Mouse (Mus musculus): Measurements from ENCODE around the gene Cenpb. TPM values are rescaled to one million over a fixed set of nuclear protein-coding genes. Genes with fewer than 3 reads are reported as not detected.

Cenpb gene
- polyA plus RNA-seq, 1 experiment, result not detected

DNA sequence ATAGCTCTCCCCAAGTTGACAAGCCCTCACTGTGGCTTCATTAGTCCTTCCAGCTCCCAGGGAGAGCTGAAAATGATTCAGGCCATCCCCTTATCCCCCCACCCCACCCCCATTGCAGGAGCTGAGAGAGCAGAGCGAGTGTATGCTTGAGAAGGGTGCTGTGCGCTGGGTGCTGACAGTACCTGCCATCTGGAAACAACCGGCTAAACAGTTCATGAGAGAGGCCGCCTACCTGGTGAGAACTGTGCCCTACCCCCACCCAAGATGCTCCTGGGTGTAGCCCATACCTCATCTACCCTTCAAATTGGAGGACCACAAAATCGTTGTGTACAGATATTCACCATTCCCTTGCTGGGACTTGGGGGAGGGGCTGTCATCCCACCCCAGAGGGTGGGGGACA, 40.6 kb downstream of the Cenpb start:
- Histone ChIP-seq H3K27ac (ENCODE audit: insufficient read depth, low read depth, low read length) (no peak overlapping the region), H3K4me1 (ENCODE audit: control insufficient read depth, insufficient read depth, low read length) (peaks cover 7% of the 10 kb centered on the region; the same call in 1 of the 2 replicates), H3K4me3 (ENCODE audit: insufficient read depth, low read depth, low read length) (no peak overlapping the region)
- TF ChIP-seq POLR2A (IDR thresholded peaks at IDR 0.05; ENCODE audit: insufficient read depth, low read depth, low read length) (no peak), CTCF (IDR thresholded peaks at IDR 0.05; ENCODE audit: insufficient read depth, low read depth, low read length) (no peak)
- WGBS, result 90% methylated on average over 5 of the region's 5 CpGs

DNA sequence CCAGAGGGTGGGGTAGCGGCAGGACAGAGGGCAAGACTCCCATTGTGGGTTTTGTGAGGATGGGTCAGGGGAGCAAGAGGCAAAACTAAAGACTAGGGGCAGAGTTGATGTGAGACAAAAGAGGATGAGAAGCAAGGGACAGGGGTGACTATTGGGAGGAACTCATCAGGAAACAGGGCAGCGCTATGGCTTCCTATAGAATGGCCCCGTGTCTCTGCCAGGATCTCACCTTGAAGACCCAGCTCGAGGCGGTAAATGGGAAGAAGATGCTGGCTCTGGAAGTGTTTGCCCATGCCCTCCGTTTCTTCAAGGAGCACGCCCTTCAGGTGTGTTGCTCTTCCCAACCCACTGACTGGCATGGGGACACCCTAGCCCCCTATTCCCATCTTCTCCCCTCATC, 41.1 kb downstream of the Cenpb start:
- peaks cover 7% of the 10 kb centered on the region; the same call in 1 of the 2 replicates for H3K4me1 ChIP-seq (ENCODE audit: control insufficient read depth, insufficient read depth, low read length)
- TF ChIP-seq CTCF (IDR thresholded peaks at IDR 0.05; ENCODE audit: insufficient read depth, low read depth, low read length), result no peak

DNA sequence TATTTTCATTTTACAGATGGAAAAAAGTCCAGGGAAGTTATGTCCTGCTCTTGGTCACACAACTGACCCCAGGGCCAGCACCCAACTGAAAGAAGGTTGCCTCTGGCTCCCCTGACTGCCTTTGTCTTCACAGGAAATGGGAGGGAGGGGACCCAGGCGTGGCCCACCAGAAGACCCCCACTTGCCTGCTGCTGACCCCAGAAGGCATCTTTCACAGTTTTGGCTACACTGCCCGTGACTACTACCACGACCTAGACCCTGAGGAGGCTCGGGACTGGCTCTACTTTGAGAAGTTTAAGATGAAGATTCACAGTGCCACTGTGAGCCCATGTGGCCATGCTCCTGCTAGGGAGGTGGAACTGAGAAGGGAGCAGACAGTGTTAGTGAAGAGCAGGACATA, 41.6 kb downstream of the Cenpb start:
- Histone ChIP-seq H3K4me1 (ENCODE audit: control insufficient read depth, insufficient read depth, low read length) (peaks cover 7% of the 10 kb centered on the region; the same call in 1 of the 2 replicates), H3K4me3 (ENCODE audit: insufficient read depth, low read depth, low read length) (no peak overlapping the region), H3K27ac (ENCODE audit: insufficient read depth, low read depth, low read length) (no peak overlapping the region)
- no peak for TF ChIP-seq POLR2A (IDR thresholded peaks at IDR 0.05; ENCODE audit: insufficient read depth, low read depth, low read length)
- no peak for TF ChIP-seq CTCF (IDR thresholded peaks at IDR 0.05; ENCODE audit: insufficient read depth, low read depth, low read length)
- WGBS, result 90% methylated on average over 4 of the region's 4 CpGs

More for the DNA sequence above, 41.1 kb downstream of the Cenpb start:
- H3K27ac ChIP-seq (ENCODE audit: insufficient read depth, low read depth, low read length), result no peak overlapping the region
- WGBS, result 96% methylated on average over 7 of the region's 7 CpGs
- H3K4me3 ChIP-seq (ENCODE audit: insufficient read depth, low read depth, low read length), result no peak overlapping the region

DNA sequence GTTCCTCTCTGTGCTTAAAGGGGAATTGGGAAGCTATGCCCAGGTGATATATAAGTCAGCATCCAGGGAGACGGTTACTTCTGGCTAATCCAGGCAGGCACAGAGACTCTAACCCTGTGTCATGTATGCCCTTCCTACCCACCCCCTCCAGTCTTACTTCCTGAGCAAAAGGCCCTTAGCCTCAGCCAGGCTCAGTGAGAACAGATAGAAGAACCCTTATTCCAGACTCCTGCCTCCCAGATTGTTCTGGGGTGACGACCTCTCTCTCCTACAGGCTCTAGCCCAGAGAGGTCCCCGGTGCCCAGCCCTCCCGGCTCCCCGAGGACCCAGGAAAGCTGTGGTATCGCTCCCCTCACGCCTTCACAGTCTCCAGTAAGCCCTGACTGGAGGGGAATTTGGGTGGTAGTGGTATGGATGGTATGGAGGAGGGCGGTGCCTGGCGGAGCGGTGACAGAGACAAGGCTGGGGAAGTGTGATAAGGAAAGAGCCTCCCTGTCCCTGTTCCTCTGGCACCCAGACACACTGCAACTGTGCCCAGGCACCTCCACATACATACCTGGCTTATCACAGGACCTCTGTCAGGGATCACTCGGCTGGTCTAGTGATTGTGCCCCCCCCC, 44.2 kb downstream of the Cenpb start:
- no peak overlapping the region for H3K4me3 ChIP-seq (ENCODE audit: insufficient read depth, low read depth, low read length)
- 83% methylated on average over 11 of the region's 11 CpGs for WGBS
- H3K27ac ChIP-seq (ENCODE audit: insufficient read depth, low read depth, low read length), result no peak overlapping the region
- H3K4me1 ChIP-seq (ENCODE audit: control insufficient read depth, insufficient read depth, low read length), result no peaks in the 10 kb centered on the region
- TF ChIP-seq CTCF (IDR thresholded peaks at IDR 0.05; ENCODE audit: insufficient read depth, low read depth, low read length) (no peak), POLR2A (IDR thresholded peaks at IDR 0.05; ENCODE audit: insufficient read depth, low read depth, low read length) (no peak)

DNA sequence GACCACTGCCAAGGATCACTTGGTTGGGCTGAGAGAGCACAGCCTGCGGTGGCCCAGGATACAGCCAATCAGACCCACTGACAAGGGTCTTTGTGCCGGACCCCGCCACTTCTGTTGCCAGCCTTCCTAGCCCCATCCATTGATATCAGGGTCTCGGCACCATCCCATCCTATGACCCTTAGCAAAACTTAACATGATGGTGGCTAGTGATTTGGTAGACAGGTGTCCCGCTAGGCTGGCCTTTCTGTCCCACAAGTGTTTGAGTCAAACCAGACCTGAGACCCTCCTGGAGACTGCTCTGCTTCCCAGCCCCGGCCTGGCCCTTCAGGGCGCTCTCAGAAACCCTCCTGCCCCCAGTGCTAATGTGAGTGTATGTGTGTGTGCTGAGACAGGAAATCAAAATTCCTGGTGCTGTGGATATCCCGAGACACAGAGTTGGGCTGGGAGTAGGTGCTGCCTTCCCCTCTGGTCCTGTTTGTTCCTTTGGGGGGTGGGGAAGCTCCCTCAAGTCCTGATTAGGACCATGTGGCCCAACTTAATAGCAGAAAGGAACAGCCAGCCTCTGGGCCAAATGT, 45.0 kb downstream of the Cenpb start:
- no peak for TF ChIP-seq CTCF (IDR thresholded peaks at IDR 0.05; ENCODE audit: insufficient read depth, low read depth, low read length)
- TF ChIP-seq POLR2A (IDR thresholded peaks at IDR 0.05; ENCODE audit: insufficient read depth, low read depth, low read length), result no peak
- 85% methylated on average over 8 of the region's 8 CpGs for WGBS
- no peaks in the 10 kb centered on the region for H3K4me1 ChIP-seq (ENCODE audit: control insufficient read depth, insufficient read depth, low read length)
- no peak overlapping the region for H3K4me3 ChIP-seq (ENCODE audit: insufficient read depth, low read depth, low read length)
- no peak overlapping the region for H3K27ac ChIP-seq (ENCODE audit: insufficient read depth, low read depth, low read length)

DNA sequence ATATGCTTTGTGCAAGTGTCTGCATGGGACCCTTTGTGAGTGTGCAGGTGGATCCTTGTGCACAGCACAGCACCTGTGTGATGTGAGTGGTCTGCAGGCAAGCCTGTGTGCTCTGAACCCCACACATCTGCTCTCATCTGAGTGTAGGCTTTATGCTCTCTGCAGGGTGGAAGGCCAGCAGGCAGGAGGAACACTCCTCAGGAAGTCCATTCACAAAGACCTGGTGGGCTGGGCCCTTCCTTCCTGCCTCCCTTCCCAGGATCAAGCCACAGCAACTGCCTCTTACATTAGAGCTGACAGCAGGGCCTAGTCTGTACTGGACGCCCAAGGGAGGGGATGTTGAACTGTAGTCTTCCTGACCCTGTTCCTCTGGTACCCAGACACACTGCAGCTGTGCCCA, 45.5 kb downstream of the Cenpb start:
- 64% methylated on average over 1 of the region's 1 CpGs for WGBS
- no peak overlapping the region for H3K4me3 ChIP-seq (ENCODE audit: insufficient read depth, low read depth, low read length)
- H3K4me1 ChIP-seq (ENCODE audit: control insufficient read depth, insufficient read depth, low read length), result no peaks in the 10 kb centered on the region
- no peak overlapping the region for H3K27ac ChIP-seq (ENCODE audit: insufficient read depth, low read depth, low read length)
- TF ChIP-seq CTCF (IDR thresholded peaks at IDR 0.05; ENCODE audit: insufficient read depth, low read depth, low read length) (no peak), POLR2A (IDR thresholded peaks at IDR 0.05; ENCODE audit: insufficient read depth, low read depth, low read length) (no peak)

DNA sequence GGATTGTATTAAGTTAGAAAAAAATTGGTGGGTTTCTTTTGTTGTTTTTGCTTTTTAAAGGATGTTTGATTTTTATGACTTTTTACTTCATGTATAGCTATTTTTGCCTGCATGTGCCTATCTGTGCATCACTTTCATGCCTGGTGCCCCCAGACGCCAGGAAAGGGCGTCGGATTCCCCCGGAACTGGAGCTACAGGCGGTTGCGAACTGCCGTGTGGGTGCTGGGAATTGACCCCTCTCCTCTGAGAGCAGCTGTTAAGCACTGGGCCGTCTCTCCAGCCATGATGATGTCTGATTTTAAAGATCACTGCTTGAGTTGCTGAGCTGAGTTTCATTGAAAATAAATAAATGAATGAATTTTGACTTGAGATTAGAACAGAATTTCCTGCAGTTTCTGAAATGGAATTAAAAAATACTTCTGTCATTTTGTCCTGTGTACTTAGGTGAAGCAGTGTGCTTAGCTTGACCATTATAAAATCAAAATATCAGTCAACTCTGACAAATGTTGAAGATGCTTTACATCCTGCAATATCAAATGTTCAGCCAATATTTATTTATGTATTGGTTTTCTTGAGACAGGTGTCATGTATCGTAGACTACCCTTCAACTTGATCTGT, 46.8 kb downstream of the Cenpb start, which contains the start of gene Gm11037:
TSS of gene Gm11037 (plus strand) at position 568 of the 618 bp plus-strand sequence.
- TF ChIP-seq POLR2A (IDR thresholded peaks at IDR 0.05; ENCODE audit: insufficient read depth, low read depth, low read length) (no peak), CTCF (IDR thresholded peaks at IDR 0.05; ENCODE audit: insufficient read depth, low read depth, low read length) (no peak)
- H3K4me1 ChIP-seq (ENCODE audit: control insufficient read depth, insufficient read depth, low read length), result no peaks in the 10 kb centered on the region
- H3K4me3 ChIP-seq (ENCODE audit: insufficient read depth, low read depth, low read length), result no peak within 1 kb of the TSS
- WGBS, result 88% methylated on average over 9 of the region's 9 CpGs
- no peak within 1 kb of the TSS for H3K27ac ChIP-seq (ENCODE audit: insufficient read depth, low read depth, low read length)

DNA sequence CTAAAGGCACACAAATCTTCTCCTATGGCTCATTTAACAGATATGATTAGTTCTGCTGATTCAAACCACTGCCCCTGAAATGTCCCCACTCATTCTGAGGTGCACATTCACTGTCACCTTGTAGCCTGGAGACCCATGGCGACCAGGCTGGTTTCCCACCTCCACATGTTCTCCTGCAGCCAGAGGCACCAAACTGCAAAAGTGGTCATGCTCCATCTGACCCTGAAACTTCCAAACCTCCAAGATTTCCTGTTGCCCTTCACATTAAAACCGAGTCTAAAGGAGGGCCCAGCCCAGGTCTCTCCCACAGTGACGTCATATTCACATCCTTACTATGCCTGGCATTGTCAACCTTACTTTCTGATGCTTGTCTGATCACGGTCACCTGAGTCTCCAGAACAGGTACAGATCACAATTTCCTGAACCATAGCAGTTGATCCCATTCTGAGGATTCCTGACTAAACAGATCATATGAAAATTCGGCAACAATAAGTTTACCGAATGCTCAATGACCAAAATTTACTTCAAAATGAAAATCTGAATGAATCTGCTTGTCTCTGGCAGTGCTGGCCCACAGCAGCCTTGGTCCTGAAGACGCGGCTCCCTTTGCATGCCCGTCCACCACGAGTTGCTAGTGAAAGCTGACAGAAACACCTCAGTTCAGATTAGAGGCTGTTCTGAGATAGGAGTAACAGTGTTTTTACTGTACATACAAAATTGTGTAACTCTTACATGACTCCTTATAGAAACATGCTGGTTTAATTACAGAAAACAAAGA, 47.6 kb downstream of the Cenpb start:
- Histone ChIP-seq H3K4me3 (ENCODE audit: insufficient read depth, low read depth, low read length) (no peak overlapping the region), H3K4me1 (ENCODE audit: control insufficient read depth, insufficient read depth, low read length) (peaks cover 4% of the 10 kb centered on the region), H3K27ac (ENCODE audit: insufficient read depth, low read depth, low read length) (no peak overlapping the region)
- 86% methylated on average over 10 of the region's 10 CpGs for WGBS
- no peak for TF ChIP-seq CTCF (IDR thresholded peaks at IDR 0.05; ENCODE audit: insufficient read depth, low read depth, low read length)
- no peak for TF ChIP-seq POLR2A (IDR thresholded peaks at IDR 0.05; ENCODE audit: insufficient read depth, low read depth, low read length)

DNA sequence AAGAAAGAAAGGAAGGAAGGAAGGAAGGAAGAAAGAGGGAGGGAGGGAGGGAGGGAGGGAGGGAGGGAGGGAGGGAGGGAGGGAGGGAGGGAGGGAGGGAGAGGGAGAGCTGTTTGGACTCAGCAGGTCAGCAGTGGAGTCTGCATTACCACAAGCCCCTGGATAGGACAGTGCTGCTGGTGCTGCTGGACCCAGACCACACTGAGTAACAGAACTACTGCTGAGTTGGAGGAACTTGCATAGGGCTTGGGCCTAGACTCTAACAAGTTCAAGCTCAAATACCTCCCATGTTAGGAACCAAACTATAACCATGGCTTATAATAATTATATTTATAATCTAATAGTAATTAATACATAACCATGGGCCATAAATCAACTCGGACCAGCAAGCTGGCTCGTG, 49.0 kb downstream of the Cenpb start:
- no peak overlapping the region for H3K27ac ChIP-seq (ENCODE audit: insufficient read depth, low read depth, low read length)
- H3K4me3 ChIP-seq (ENCODE audit: insufficient read depth, low read depth, low read length), result no peak overlapping the region
- TF ChIP-seq CTCF (IDR thresholded peaks at IDR 0.05; ENCODE audit: insufficient read depth, low read depth, low read length) (no peak), POLR2A (IDR thresholded peaks at IDR 0.05; ENCODE audit: insufficient read depth, low read depth, low read length) (no peak)
- peaks cover 13% of the 10 kb centered on the region for H3K4me1 ChIP-seq (ENCODE audit: control insufficient read depth, insufficient read depth, low read length)
- 91% methylated on average over 2 of the region's 2 CpGs for WGBS
